Mouse (Mus musculus): ENCODE measurements around the gene Igsf21. TPM values are rescaled to one million over a fixed set of nuclear protein-coding genes. Genes with fewer than 3 reads are reported as not detected.
A peak's percentile ranks its signal among the peaks of the same experiment; 100 is the strongest.

The Igsf21 gene
- total and polyA plus RNA-seq, 2 experiments from 2014 or later = 78.5 to 117 TPM

GRCm38 (mm10) chr4:140029324-140030039, 217.1 kb downstream of the Igsf21 start:
- H3K4me1 ChIP-seq (ENCODE audit: insufficient read depth) = peaks cover 6% of the 10 kb centered on the region
- TF ChIP-seq CTCF (IDR thresholded peaks at IDR 0.05; ENCODE audit: low read depth) = no peak
- peak overlapping the region; percentile 59 for H3K27ac ChIP-seq (ENCODE audit: low read depth, low read length)
- no peak for ATAC-seq
- H3K4me3 ChIP-seq (ENCODE audit: low read depth, low read length) = no peak overlapping the region
- H3K9ac ChIP-seq = 0 out of 2 replicates have a peak overlapping the region, but pooled peaks have one; percentile 1
- no peaks in the 10 kb centered on the region for H3K27me3 ChIP-seq (ENCODE audit: insufficient read depth, low read length)
- no peaks in the 10 kb centered on the region for H3K9me3 ChIP-seq (ENCODE audit: low read length)
- peak; percentile 25 for DNase-seq
- 20% methylated on average over 9 of the region's 9 CpGs for WGBS
- no peaks in the 10 kb centered on the region for H3K36me3 ChIP-seq (ENCODE audit: insufficient read depth)
- no peak overlapping the region for H3K4me2 ChIP-seq (ENCODE audit: low read depth)

GRCm38 (mm10) chr4:140023833-140024232, 222.8 kb downstream of the Igsf21 start:
- H3K4me2 ChIP-seq (ENCODE audit: low read depth) = no peak overlapping the region
- H3K36me3 ChIP-seq (ENCODE audit: insufficient read depth) = no peaks in the 10 kb centered on the region
- no peak overlapping the region for H3K9ac ChIP-seq
- H3K9me3 ChIP-seq (ENCODE audit: low read length) = no peaks in the 10 kb centered on the region
- TF ChIP-seq CTCF (IDR thresholded peaks at IDR 0.05; ENCODE audit: low read depth) = no peak
- ATAC-seq (no peak), DNase-seq (no peak)
- whole genome bisulfite sequencing = 77% methylated on average over 6 of the region's 6 CpGs
- H3K4me3 ChIP-seq (ENCODE audit: low read depth, low read length) = no peak overlapping the region
- no peaks in the 10 kb centered on the region for H3K4me1 ChIP-seq (ENCODE audit: insufficient read depth)
- no peaks in the 10 kb centered on the region for H3K27me3 ChIP-seq (ENCODE audit: insufficient read depth, low read length)
- H3K27ac ChIP-seq (ENCODE audit: low read depth, low read length) = no peak overlapping the region

GRCm38 (mm10) chr4:140015916-140016315, 230.7 kb downstream of the Igsf21 start:
- 70% methylated on average over 7 of the region's 7 CpGs for WGBS
- no peak overlapping the region for H3K9ac ChIP-seq
- no peaks in the 10 kb centered on the region for H3K9me3 ChIP-seq (ENCODE audit: low read length)
- no peak overlapping the region for H3K4me2 ChIP-seq (ENCODE audit: low read depth)
- H3K27ac ChIP-seq (ENCODE audit: low read depth, low read length) = no peak overlapping the region
- ATAC-seq (no peak), DNase-seq (no peak)
- H3K4me1 ChIP-seq (ENCODE audit: insufficient read depth) = no peaks in the 10 kb centered on the region
- H3K27me3 ChIP-seq (ENCODE audit: insufficient read depth, low read length) = no peaks in the 10 kb centered on the region
- no peak for TF ChIP-seq CTCF (IDR thresholded peaks at IDR 0.05; ENCODE audit: low read depth)
- no peak overlapping the region for H3K4me3 ChIP-seq (ENCODE audit: low read depth, low read length)
- H3K36me3 ChIP-seq (ENCODE audit: insufficient read depth) = no peaks in the 10 kb centered on the region

GRCm38 (mm10) chr4:140010728-140011470, 235.7 kb downstream of the Igsf21 start:
- ATAC-seq (peak; percentile 96), DNase-seq (peak; percentile 75)
- Histone ChIP-seq H3K9me3 (ENCODE audit: low read length) (no peaks in the 10 kb centered on the region), H3K27me3 (ENCODE audit: insufficient read depth, low read length) (no peaks in the 10 kb centered on the region), H3K4me1 (ENCODE audit: insufficient read depth) (no peaks in the 10 kb centered on the region), H3K4me2 (ENCODE audit: low read depth) (no peak overlapping the region), H3K36me3 (ENCODE audit: insufficient read depth) (no peaks in the 10 kb centered on the region), H3K27ac (ENCODE audit: low read depth, low read length) (no peak overlapping the region), H3K9ac (no peak overlapping the region), H3K4me3 (ENCODE audit: low read depth, low read length) (no peak overlapping the region)
- TF ChIP-seq CTCF (IDR thresholded peaks at IDR 0.05; ENCODE audit: low read depth) = peak; percentile 53
- WGBS = 38% methylated on average over 11 of the region's 11 CpGs

- H3K4me2 ChIP-seq (ENCODE audit: low read depth) = 0 out of 2 replicates have a peak overlapping the region, but pooled peaks have one; percentile 24
- no peak for TF ChIP-seq CTCF (IDR thresholded peaks at IDR 0.05; ENCODE audit: low read depth)
- ATAC-seq = no peak
These were observed 241.7 kb downstream of the Igsf21 start for GRCm38 (mm10) chr4:140004932-140005331.

GRCm38 (mm10) chr4:140004170-140004569, 242.4 kb downstream of the Igsf21 start:
- Histone ChIP-seq H3K27ac (ENCODE audit: low read depth, low read length) (no peak overlapping the region), H3K4me2 (ENCODE audit: low read depth) (peak overlapping the region; percentile 24; the same call in 1 of the 2 replicates), H3K4me1 (ENCODE audit: insufficient read depth) (peaks cover 5% of the 10 kb centered on the region), H3K9ac (no peak overlapping the region), H3K27me3 (ENCODE audit: insufficient read depth, low read length) (no peaks in the 10 kb centered on the region; the same call in 1 of the 2 replicates), H3K36me3 (ENCODE audit: insufficient read depth) (no peaks in the 10 kb centered on the region), H3K9me3 (ENCODE audit: low read length) (no peaks in the 10 kb centered on the region), H3K4me3 (ENCODE audit: low read depth, low read length) (no peak overlapping the region)
- TF ChIP-seq CTCF (IDR thresholded peaks at IDR 0.05; ENCODE audit: low read depth) = no peak
- DNase-seq (no peak), ATAC-seq (peak; percentile 76)
- 28% methylated on average over 12 of the region's 12 CpGs for WGBS

More at GRCm38 (mm10) chr4:140004932-140005331, 241.7 kb downstream of the Igsf21 start:
- no peak overlapping the region for H3K27ac ChIP-seq (ENCODE audit: low read depth, low read length)
- peaks cover 5% of the 10 kb centered on the region for H3K4me1 ChIP-seq (ENCODE audit: insufficient read depth)
- DNase-seq = no peak
- 23% methylated on average over 5 of the region's 5 CpGs for WGBS
- no peak overlapping the region for H3K4me3 ChIP-seq (ENCODE audit: low read depth, low read length)
- no peaks in the 10 kb centered on the region for H3K9me3 ChIP-seq (ENCODE audit: low read length)
- H3K36me3 ChIP-seq (ENCODE audit: insufficient read depth) = no peaks in the 10 kb centered on the region
- H3K27me3 ChIP-seq (ENCODE audit: insufficient read depth, low read length) = no peaks in the 10 kb centered on the region; the same call in 1 of the 2 replicates
- H3K9ac ChIP-seq = 0 out of 2 replicates have a peak overlapping the region, but pooled peaks have one; percentile 14

GRCm38 (mm10) chr4:140002069-140002468, 244.5 kb downstream of the Igsf21 start:
- H3K27me3 ChIP-seq (ENCODE audit: insufficient read depth, low read length) = no peaks in the 10 kb centered on the region; the same call in 1 of the 2 replicates
- 10% methylated on average over 12 of the region's 12 CpGs for WGBS
- H3K27ac ChIP-seq (ENCODE audit: low read depth, low read length) = no peak overlapping the region
- no peak overlapping the region for H3K9ac ChIP-seq
- no peak for DNase-seq
- H3K4me2 ChIP-seq (ENCODE audit: low read depth) = no peak overlapping the region
- ATAC-seq = no peak
- H3K4me1 ChIP-seq (ENCODE audit: insufficient read depth) = peaks cover 5% of the 10 kb centered on the region
- no peaks in the 10 kb centered on the region for H3K9me3 ChIP-seq (ENCODE audit: low read length)
- no peaks in the 10 kb centered on the region for H3K36me3 ChIP-seq (ENCODE audit: insufficient read depth)
- no peak overlapping the region for H3K4me3 ChIP-seq (ENCODE audit: low read depth, low read length)
- TF ChIP-seq CTCF (IDR thresholded peaks at IDR 0.05; ENCODE audit: low read depth) = no peak

Data from forebrain, postnatal 0 days (tissue).